Mouse (Mus musculus) forebrain, postnatal 0 days (tissue): ENCODE results near the gene Rxfp3. TPM values are rescaled to one million over a fixed set of nuclear protein-coding genes. Genes with fewer than 3 reads are reported as not detected.

Experiments used
- ATAC-seq: fragments of 200-750 bp; cut with Nextera tagmentation; 2 replicates; pipeline ENCODE4 v1.8.0; 2017; ENCODE audit warnings: mild to moderate bottlenecking, moderate library complexity
- DNase-seq: peaks from one replicate; pipeline ENCODE4 v3.0.0-alpha.2; 2015
- H3K27ac ChIP-seq: fragments of 300-500 bp; sonication (generic); 2 replicates; pipeline ENCODE4 v1.5.1; 2014; ENCODE audit warnings: low read depth, mild to moderate bottlenecking, antibody characterized with exemption, low read length, moderate library complexity, mixed read lengths
- H3K27me3 ChIP-seq: fragments of 300-500 bp; sonication (generic); 2 replicates; pipeline ENCODE4 v1.6.1; 2014; ENCODE audit warnings: mild to moderate bottlenecking, low read length, mixed read lengths; ENCODE audit not compliant: insufficient read depth
- H3K36me3 ChIP-seq: fragments of 300-500 bp; sonication (generic); 2 replicates; pipeline ENCODE4 v1.6.1; 2014; ENCODE audit warnings: mild to moderate bottlenecking, moderate library complexity; ENCODE audit not compliant: insufficient read depth
- H3K4me1 ChIP-seq: fragments of 300-500 bp; sonication (generic); 2 replicates; pipeline ENCODE4 v1.6.1; 2014; ENCODE audit warnings: antibody characterized with exemption; ENCODE audit not compliant: insufficient read depth
- H3K4me2 ChIP-seq: fragments of 300-500 bp; sonication (generic); 2 replicates; pipeline ENCODE4 v1.6.1; 2014; ENCODE audit warnings: low read depth, mild to moderate bottlenecking, moderate library complexity
- H3K4me3 ChIP-seq: fragments of 300-500 bp; sonication (generic); 2 replicates; pipeline ENCODE4 v1.5.1; 2014; ENCODE audit warnings: low read depth, low read length, mixed read lengths
- H3K9ac ChIP-seq: fragments of 300-500 bp; sonication (generic); 2 replicates; pipeline ENCODE4 v1.6.1; 2014; ENCODE audit warnings: mild to moderate bottlenecking
- H3K9me3 ChIP-seq: fragments of 300-500 bp; sonication (generic); 2 replicates; pipeline ENCODE4 v1.6.1; 2016; ENCODE audit warnings: low read length
- CTCF ChIP-seq: sonication (generic); IDR thresholded peaks from 2 replicates; pipeline ENCODE4 v1.5.1; 2016; ENCODE audit warnings: antibody characterized with exemption, control low read depth, low read depth
- WGBS: fragments of 180-500 bp; shearing (Covaris S2); extraction: QIAGEN DNeasy Blood & Tissue Kit; methylation state at CpG from one replicate; pipeline ENCODE4 v1.1.7; 2014; 5-methylcytosine and 5-hydroxymethylcytosine counted together
- polyA plus RNA-seq: library from polyadenylated mRNA; unstranded; fragments of >200 nt; fragmentation: Nextera tagmentation; extraction: Ambion mirVana; gene quantifications from 2 replicates; pipeline ENCODE4 v1.2.1, GENCODE M21; 2015
- total RNA-seq: library from RNA; depleted of rRNA; stranded (reverse); fragments of >200 nt; gene quantifications from 2 replicates; pipeline ENCODE4 v1.2.3, GENCODE M21; 2014

Rxfp3 gene
- total and polyA plus RNA-seq, 2 experiments from 2014 or later = 3.7 to 5.3 TPM

- Histone ChIP-seq H3K27me3 (peaks cover 38% of the 10 kb centered on the region), H3K4me3 (peak overlapping the region; percentile 42), H3K4me2 (peak overlapping the region; percentile 72), H3K9ac (no peak overlapping the region), H3K27ac (no peak overlapping the region), H3K4me1 (peaks cover 6% of the 10 kb centered on the region; the same call in 1 of the 2 replicates), H3K9me3 (no peaks in the 10 kb centered on the region), H3K36me3 (no peaks in the 10 kb centered on the region)
- peak; percentile 64 for ATAC-seq
- peak; percentile 39 for DNase-seq
- no peak for TF ChIP-seq CTCF
- WGBS = 5% methylated on average over 34 of the region's 34 CpGs
Measured at GRCm38 (mm10) chr15:11035947-11036474, 1.8 kb downstream of the Rxfp3 start.

GRCm38 (mm10) chr15:11030188-11030587 is 7.6 kb downstream of the Rxfp3 start:
- DNase-seq (no peak), ATAC-seq (no peak)
- peaks cover 11% of the 10 kb centered on the region for H3K27me3 ChIP-seq
- 72% methylated on average over 3 of the region's 3 CpGs for WGBS
- no peak for TF ChIP-seq CTCF
- H3K4me3 ChIP-seq = no peak overlapping the region
- no peak overlapping the region for H3K27ac ChIP-seq
- H3K4me1 ChIP-seq = no peaks in the 10 kb centered on the region
- no peaks in the 10 kb centered on the region for H3K36me3 ChIP-seq
- H3K9me3 ChIP-seq = no peaks in the 10 kb centered on the region
- no peak overlapping the region for H3K4me2 ChIP-seq
- no peak overlapping the region for H3K9ac ChIP-seq

GRCm38 (mm10) chr15:11026801-11027561 is 10.8 kb downstream of the Rxfp3 start:
- 79% methylated on average over 4 of the region's 4 CpGs for WGBS
- no peak for ATAC-seq
- no peaks in the 10 kb centered on the region for H3K36me3 ChIP-seq

GRCm38 (mm10) chr15:11014931-11015330 is 22.9 kb downstream of the Rxfp3 start:
- Histone ChIP-seq H3K36me3 (no peaks in the 10 kb centered on the region), H3K27me3 (no peaks in the 10 kb centered on the region), H3K4me2 (no peak overlapping the region), H3K27ac (no peak overlapping the region), H3K9ac (no peak overlapping the region), H3K4me3 (no peak overlapping the region), H3K4me1 (no peaks in the 10 kb centered on the region), H3K9me3 (no peaks in the 10 kb centered on the region)
- DNase-seq = no peak
- no peak for TF ChIP-seq CTCF
- 35% methylated on average over 2 of the region's 2 CpGs for WGBS
- ATAC-seq = no peak

More at GRCm38 (mm10) chr15:11026801-11027561, 10.8 kb downstream of the Rxfp3 start:
- H3K4me2 ChIP-seq = no peak overlapping the region
- no peak overlapping the region for H3K4me3 ChIP-seq
- no peak overlapping the region for H3K9ac ChIP-seq
- DNase-seq = no peak
- no peaks in the 10 kb centered on the region for H3K9me3 ChIP-seq
- H3K27ac ChIP-seq = no peak overlapping the region
- H3K4me1 ChIP-seq = no peaks in the 10 kb centered on the region
- no peaks in the 10 kb centered on the region for H3K27me3 ChIP-seq
- no peak for TF ChIP-seq CTCF

GRCm38 (mm10) chr15:11010976-11011548 is 26.7 kb downstream of the Rxfp3 start:
- ATAC-seq (no peak), DNase-seq (no peak)
- WGBS = 93% methylated on average over 11 of the region's 11 CpGs
- Histone ChIP-seq H3K4me3 (no peak overlapping the region), H3K27ac (no peak overlapping the region), H3K36me3 (no peaks in the 10 kb centered on the region), H3K4me1 (no peaks in the 10 kb centered on the region), H3K27me3 (no peaks in the 10 kb centered on the region), H3K9me3 (no peaks in the 10 kb centered on the region), H3K4me2 (no peak overlapping the region), H3K9ac (no peak overlapping the region)
- TF ChIP-seq CTCF = no peak

- peak; percentile 76; the same call in 1 of the 2 replicates for ATAC-seq
Measured at GRCm38 (mm10) chr15:11008756-11009155, 29.0 kb downstream of the Rxfp3 start.

GRCm38 (mm10) chr15:11004646-11005045 is 33.1 kb downstream of the Rxfp3 start:
- no peak overlapping the region for H3K4me3 ChIP-seq
- no peak overlapping the region for H3K9ac ChIP-seq
- no peaks in the 10 kb centered on the region for H3K9me3 ChIP-seq
- WGBS = 92% methylated on average over 6 of the region's 6 CpGs
- DNase-seq = no peak
- no peak for TF ChIP-seq CTCF
- no peaks in the 10 kb centered on the region for H3K4me1 ChIP-seq
- ATAC-seq = no peak
- no peaks in the 10 kb centered on the region for H3K36me3 ChIP-seq
- H3K27me3 ChIP-seq = no peaks in the 10 kb centered on the region
- H3K4me2 ChIP-seq = no peak overlapping the region
- H3K27ac ChIP-seq = no peak overlapping the region

More at GRCm38 (mm10) chr15:11008756-11009155, 29.0 kb downstream of the Rxfp3 start:
- Histone ChIP-seq H3K27me3 (no peaks in the 10 kb centered on the region), H3K4me3 (no peak overlapping the region), H3K9ac (no peak overlapping the region), H3K4me2 (no peak overlapping the region), H3K4me1 (no peaks in the 10 kb centered on the region), H3K27ac (no peak overlapping the region), H3K36me3 (no peaks in the 10 kb centered on the region), H3K9me3 (no peaks in the 10 kb centered on the region)
- TF ChIP-seq CTCF = peak; percentile 50; the same call in 1 of the 2 replicates
- WGBS = 22% methylated on average over 5 of the region's 5 CpGs
- peak; percentile 32 for DNase-seq
